In the genomic region with DNA sequence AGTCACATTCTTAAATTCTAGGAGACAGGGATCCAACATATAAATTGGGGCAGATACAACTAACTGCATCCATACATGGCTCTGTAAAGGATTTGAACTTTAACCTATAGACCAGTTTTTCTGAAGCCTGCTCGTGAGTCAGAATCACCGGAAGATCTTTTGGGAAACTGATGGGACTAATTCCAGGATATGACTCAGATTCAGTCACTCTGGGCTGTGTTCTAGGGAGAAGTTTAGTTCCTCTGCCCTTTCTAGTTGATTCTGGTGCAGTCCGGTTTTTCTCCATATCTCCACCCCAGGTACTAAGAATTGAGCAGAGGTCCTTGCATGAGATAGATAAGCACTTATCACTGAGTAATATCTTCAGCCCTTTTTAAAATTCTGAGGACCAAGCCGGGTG, we compare ENCODE assay signal across 20 mouse cellular contexts. TPM values are rescaled to one million over a fixed set of nuclear protein-coding genes. Genes with fewer than 3 reads are reported as not detected.
DNase-seq lines count a peak whose midpoint lies in the region; ATAC-seq lines count a peak whose summit lies in the region.
"Had no signal": no experiment of that assay in that cellular context is flagged by ENCODE, and none has a peak within 500 bp of the region (broad histone marks: within the 10 kb centered on the region; RNA-seq: fewer than 3 reads in every experiment).

No protein-coding gene starts in this region.

- intact Hi-C loops in left cerebral cortex, postnatal 25 days (cut with DNase I) = no loop called here

- no peak overlapping the region for H3K4me3 ChIP-seq in heart, embryonic 12.5 days
- no peak overlapping the region for H3K4me3 ChIP-seq in liver, embryonic 12.5 days
- no peak overlapping the region for H3K4me3 ChIP-seq in liver, embryonic 11.5 days (ENCODE audit: low read depth, low read length)
- H3K4me3 ChIP-seq: embryonic facial prominence, embryonic 12.5 days; intestine, embryonic 15.5 days had no signal

- 74% methylated on average over 4 of the region's 4 CpGs for WGBS in heart, embryonic 12.5 days
- 51% methylated on average over 4 of the region's 4 CpGs for WGBS in liver, embryonic 12.5 days (ENCODE audit: insufficient replicate concordance)
- 64% methylated on average over 4 of the region's 4 CpGs for WGBS in liver, embryonic 11.5 days

- H3K27me3 ChIP-seq in heart, embryonic 12.5 days (replicated peaks) = no peaks in the 10 kb centered on the region
- no peaks in the 10 kb centered on the region for H3K27me3 ChIP-seq in liver, embryonic 12.5 days (replicated peaks)
- H3K27me3 ChIP-seq in liver, embryonic 11.5 days (replicated peaks; ENCODE audit: control insufficient read depth, insufficient read depth, low read length) = no peaks in the 10 kb centered on the region
- H3K27me3 ChIP-seq: embryonic facial prominence, embryonic 12.5 days; intestine, embryonic 15.5 days had no signal

- no peak overlapping the region for H3K27ac ChIP-seq in heart, embryonic 12.5 days (ENCODE audit: poor library complexity, severe bottlenecking)
- H3K27ac ChIP-seq in liver, embryonic 12.5 days = no peak overlapping the region
- H3K27ac ChIP-seq in liver, embryonic 11.5 days (ENCODE audit: low read depth, low read length) = no peak overlapping the region
- H3K27ac ChIP-seq: embryonic facial prominence, embryonic 12.5 days; hindbrain, embryonic 14.5 days; intestine, embryonic 15.5 days had no signal

- H3K4me2 ChIP-seq in heart, embryonic 12.5 days = no peak overlapping the region
- no peak overlapping the region for H3K4me2 ChIP-seq in liver, embryonic 12.5 days
- H3K4me2 ChIP-seq in liver, embryonic 11.5 days = no peak overlapping the region
- H3K4me2 ChIP-seq: embryonic facial prominence, embryonic 12.5 days; heart, embryonic 11.5 days; hindbrain, embryonic 14.5 days; intestine, embryonic 15.5 days; lung, embryonic 14.5 days had no signal

- peak; percentile 79 for DNase-seq in heart, adult 11 months
- DNase-seq in liver, embryonic 11.5 days (ENCODE audit: low spot score) = no peak
- peak; percentile 10 for DNase-seq in MN1 (ENCODE audit: low spot score)
- DNase-seq in fibroblast of lung, adult 2 months (ENCODE audit: low read depth) = peak; percentile 8
- DNase-seq in thymus, postnatal 4 days = no peak
- DNase-seq in left cerebral cortex, postnatal 25 days (ENCODE audit: low spot score in 2 of 2) = no peak
- DNase-seq: adrenal gland, adult 8-10 months; cerebellum, adult 8-10 months; gastrocnemius, postnatal 10 days; kidney, postnatal 10 days; layer of hippocampus, adult 9-11 months; lung, embryonic 14.5 days; right cerebral cortex, adult 18-20 months had no signal

- ATAC-seq in heart, embryonic 12.5 days (ENCODE audit: insufficient number of reproducible peaks, low FRiP score) = no peak
- peak; percentile 40; the same call in 1 of the 2 replicates for ATAC-seq in liver, embryonic 12.5 days
- no peak for ATAC-seq in liver, embryonic 11.5 days (replicated peaks; ENCODE audit: low FRiP score)
- ATAC-seq: intestine, embryonic 15.5 days; midbrain, embryonic 16.5 days had no signal

- H3K9me3 ChIP-seq in heart, embryonic 12.5 days (replicated peaks) = 0 out of 2 replicates have a peak, but pooled peaks cover 2% of the 10 kb centered on the region
- H3K9me3 ChIP-seq in liver, embryonic 12.5 days (replicated peaks) = no peaks in the 10 kb centered on the region
- no peaks in the 10 kb centered on the region for H3K9me3 ChIP-seq in liver, embryonic 11.5 days (ENCODE audit: control insufficient read depth, low read length)
- H3K9me3 ChIP-seq: embryonic facial prominence, embryonic 12.5 days; intestine, embryonic 15.5 days had no signal

- H3K36me3 ChIP-seq in heart, embryonic 12.5 days = no peaks in the 10 kb centered on the region
- H3K36me3 ChIP-seq in liver, embryonic 12.5 days = no peaks in the 10 kb centered on the region
- no peaks in the 10 kb centered on the region for H3K36me3 ChIP-seq in liver, embryonic 11.5 days (ENCODE audit: control insufficient read depth, insufficient read depth, low read length)
- H3K36me3 ChIP-seq: embryonic facial prominence, embryonic 12.5 days; intestine, embryonic 15.5 days had no signal

- H3K9ac ChIP-seq in heart, embryonic 12.5 days = no peak overlapping the region
- no peak overlapping the region for H3K9ac ChIP-seq in liver, embryonic 12.5 days
- no peak overlapping the region for H3K9ac ChIP-seq in liver, embryonic 11.5 days (ENCODE audit: low read depth, low read length)
- H3K9ac ChIP-seq: embryonic facial prominence, embryonic 12.5 days; hindbrain, embryonic 14.5 days; intestine, embryonic 15.5 days; lung, embryonic 14.5 days had no signal

- no peaks in the 10 kb centered on the region for H3K4me1 ChIP-seq in heart, embryonic 12.5 days (replicated peaks)
- H3K4me1 ChIP-seq in liver, embryonic 12.5 days = peaks cover 16% of the 10 kb centered on the region
- H3K4me1 ChIP-seq in liver, embryonic 11.5 days (replicated peaks; ENCODE audit: control insufficient read depth, insufficient read depth, low read length) = no peaks in the 10 kb centered on the region
- H3K4me1 ChIP-seq: embryonic facial prominence, embryonic 12.5 days; intestine, embryonic 15.5 days had no signal

RNA-seq across cellular contexts. Expression of gene Xiap, which starts 1.6 kb away (rescaled TPM):
- 11.5 and 12.1 TPM in 2 replicates for polyA plus RNA-seq in heart, embryonic 12.5 days (2016; fragmentation: Nextera tagmentation; extraction: Ambion mirVana)
- 6.6 and 7.9 TPM in 2 replicates for polyA plus RNA-seq in liver, embryonic 12.5 days (2016; fragmentation: Nextera tagmentation; extraction: Ambion mirVana)
- 12.9 and 14.1 TPM in 2 replicates for polyA plus RNA-seq in liver, embryonic 11.5 days (2014; fragmentation: Nextera tagmentation; extraction: Ambion mirVana)
- 10 to 100 TPM; 62.7 to 65.9 TPM for total RNA-seq in left cerebral cortex, postnatal 25 days (2021)

Comparison
In these comparisons a context has a peak if more than half of its experiments do, and no peak if none do; other contexts are left out.
1. DNase-seq: peak in heart, adult 11 months (single experiment), MN1 (single experiment) and fibroblast of lung, adult 2 months (single experiment); none in liver, embryonic 11.5 days (single experiment), thymus, postnatal 4 days (single experiment) and left cerebral cortex, postnatal 25 days (0 of 2).